Mouse (Mus musculus) heart, postnatal 0 days (tissue): ENCODE results near the gene Eddm3b. TPM values are rescaled to one million over a fixed set of nuclear protein-coding genes. Genes with fewer than 3 reads are reported as not detected.

Experiments used
- ATAC-seq: fragments of 200-750 bp; cut with Nextera tagmentation; 2 replicates; pipeline ENCODE4 v1.8.0; 2017; ENCODE audit warnings: low read depth, moderate number of reproducible peaks, moderate library complexity; ENCODE audit not compliant: insufficient read depth
- DNase-seq: peaks from one replicate; pipeline ENCODE4 v3.0.0-alpha.2; 2016; ENCODE audit warnings: low spot score
- H3K27ac ChIP-seq: fragments of 300-500 bp; sonication (generic); 2 replicates; pipeline ENCODE4 v1.5.1; 2014; ENCODE audit warnings: low read depth, mild to moderate bottlenecking
- H3K27me3 ChIP-seq: fragments of 300-500 bp; sonication (generic); 2 replicates; pipeline ENCODE4 v1.6.1; 2014; ENCODE audit warnings: low read length, mixed read lengths; ENCODE audit not compliant: control insufficient read depth, insufficient read depth
- H3K36me3 ChIP-seq: fragments of 300-500 bp; sonication (generic); replicated peaks from 2 replicates; pipeline ENCODE4 v1.6.1; 2014; ENCODE audit warnings: low read length, mixed read lengths; ENCODE audit not compliant: control insufficient read depth, insufficient read depth
- H3K4me1 ChIP-seq: fragments of 300-500 bp; sonication (generic); 2 replicates; pipeline ENCODE4 v1.6.1; 2014; ENCODE audit warnings: antibody characterized with exemption; ENCODE audit not compliant: control insufficient read depth, insufficient read depth
- H3K4me2 ChIP-seq: fragments of 300-500 bp; sonication (generic); 2 replicates; pipeline ENCODE4 v1.6.1; 2014; ENCODE audit warnings: low read depth, mild to moderate bottlenecking, low read length, moderate library complexity
- H3K4me3 ChIP-seq: fragments of 300-500 bp; sonication (generic); 2 replicates; pipeline ENCODE4 v1.5.1; 2014; ENCODE audit warnings: low read depth, low read length
- H3K9ac ChIP-seq: fragments of 300-500 bp; sonication (generic); replicated peaks from 2 replicates; pipeline ENCODE4 v1.6.1; 2014; ENCODE audit warnings: low read depth, low read length, mixed read lengths
- H3K9me3 ChIP-seq: fragments of 300-500 bp; sonication (generic); replicated peaks from 2 replicates; pipeline ENCODE4 v1.6.1; 2016; ENCODE audit warnings: low read length; ENCODE audit not compliant: control insufficient read depth
- CTCF ChIP-seq: IDR thresholded peaks from 2 replicates; pipeline ENCODE4 v1.5.1; 2016; ENCODE audit warnings: antibody characterized with exemption, control low read depth, low read depth
- EP300 ChIP-seq: IDR thresholded peaks from 2 replicates; pipeline ENCODE4 v1.6.1; 2016; ENCODE audit warnings: antibody characterized with exemption, low read depth
- WGBS: fragments of 180-500 bp; shearing (Covaris S2); extraction: QIAGEN DNeasy Blood & Tissue Kit; methylation state at CpG from one replicate; pipeline ENCODE4 v1.1.7; 2014; 5-methylcytosine and 5-hydroxymethylcytosine counted together
- polyA plus RNA-seq: library from polyadenylated mRNA; unstranded; fragments of >200 nt; fragmentation: Nextera tagmentation; extraction: Ambion mirVana; gene quantifications from 2 replicates; pipeline ENCODE4 v1.2.1, GENCODE M21; 2015
- total RNA-seq: library from RNA; depleted of rRNA; stranded (reverse); fragments of >200 nt; gene quantifications from 2 replicates; pipeline ENCODE4 v1.2.3, GENCODE M21; 2014; ENCODE audit warnings: low replicate concordance

Eddm3b gene
- total and polyA plus RNA-seq, 2 experiments from 2014 or later = not detected

GRCm38 (mm10) chr14:51090921-51091900, 23.0 kb upstream of the Eddm3b start, which contains the start of the genes Rnase4 and Ang:
Rnase4 (plus strand) TSS chr14:51091077.
Ang (plus strand) TSS chr14:51091150.
- WGBS = 8% methylated on average over 33 of the region's 33 CpGs
- Histone ChIP-seq H3K27me3 (no peaks in the 10 kb centered on the region), H3K9me3 (no peaks in the 10 kb centered on the region), H3K36me3 (no peaks in the 10 kb centered on the region), H3K27ac (peak within 1 kb of the TSS; percentile 87), H3K4me3 (peak within 1 kb of the TSS; percentile 80), H3K4me1 (no peaks in the 10 kb centered on the region), H3K9ac (peak within 1 kb of the TSS; percentile 66), H3K4me2 (peak within 1 kb of the TSS; percentile 83)
- peak; percentile 31; the same call in 1 of the 2 replicates for ATAC-seq
- DNase-seq = peak; percentile 72
- no peak for TF ChIP-seq EP300
- no peak for TF ChIP-seq CTCF

- DNase-seq (no peak), ATAC-seq (no peak)
- Histone ChIP-seq H3K36me3 (no peaks in the 10 kb centered on the region), H3K4me3 (peak overlapping the region; percentile 80), H3K4me2 (peak overlapping the region; percentile 83), H3K27ac (peak overlapping the region; percentile 87; the same call in 1 of the 2 replicates), H3K9me3 (no peaks in the 10 kb centered on the region), H3K27me3 (no peaks in the 10 kb centered on the region), H3K4me1 (no peaks in the 10 kb centered on the region), H3K9ac (no peak overlapping the region)
- 64% methylated on average over 8 of the region's 8 CpGs for WGBS
- TF ChIP-seq CTCF (no peak), EP300 (no peak)
Measured at GRCm38 (mm10) chr14:51092073-51092620, 22.1 kb upstream of the Eddm3b start.

GRCm38 (mm10) chr14:51093496-51093895, 20.7 kb upstream of the Eddm3b start:
- DNase-seq = no peak
- H3K27ac ChIP-seq = no peak overlapping the region
- 28% methylated on average over 3 of the region's 3 CpGs for WGBS

GRCm38 (mm10) chr14:51094096-51094875, 19.9 kb upstream of the Eddm3b start:
- Histone ChIP-seq H3K9ac (no peak overlapping the region), H3K4me1 (no peaks in the 10 kb centered on the region), H3K36me3 (no peaks in the 10 kb centered on the region), H3K9me3 (no peaks in the 10 kb centered on the region), H3K27ac (0 out of 2 replicates have a peak overlapping the region, but pooled peaks have one; percentile 15), H3K4me3 (no peak overlapping the region), H3K4me2 (no peak overlapping the region), H3K27me3 (no peaks in the 10 kb centered on the region)
- DNase-seq (no peak), ATAC-seq (no peak)
- TF ChIP-seq CTCF = no peak
- no peak for TF ChIP-seq EP300
- WGBS = 74% methylated on average over 5 of the region's 5 CpGs

More at GRCm38 (mm10) chr14:51093496-51093895, 20.7 kb upstream of the Eddm3b start:
- H3K9me3 ChIP-seq = no peaks in the 10 kb centered on the region
- no peaks in the 10 kb centered on the region for H3K4me1 ChIP-seq
- H3K9ac ChIP-seq = no peak overlapping the region
- H3K4me3 ChIP-seq = no peak overlapping the region
- TF ChIP-seq EP300 = no peak
- TF ChIP-seq CTCF = no peak
- H3K27me3 ChIP-seq = no peaks in the 10 kb centered on the region
- no peak for ATAC-seq
- no peaks in the 10 kb centered on the region for H3K36me3 ChIP-seq
- H3K4me2 ChIP-seq = no peak overlapping the region

GRCm38 (mm10) chr14:51094921-51095320, 19.3 kb upstream of the Eddm3b start:
- Histone ChIP-seq H3K9me3 (no peaks in the 10 kb centered on the region), H3K4me1 (no peaks in the 10 kb centered on the region), H3K9ac (no peak overlapping the region), H3K4me2 (no peak overlapping the region), H3K27ac (no peak overlapping the region), H3K36me3 (no peaks in the 10 kb centered on the region), H3K27me3 (no peaks in the 10 kb centered on the region), H3K4me3 (no peak overlapping the region)
- WGBS = 74% methylated on average over 9 of the region's 9 CpGs
- ATAC-seq = no peak
- TF ChIP-seq EP300 (no peak), CTCF (no peak)
- no peak for DNase-seq
